Mouse (Mus musculus) MEL (cell line): ENCODE measurements around the gene Cacna1c. TPM values are rescaled to one million over a fixed set of nuclear protein-coding genes. Genes with fewer than 3 reads are reported as not detected.
A peak's percentile ranks its signal among the peaks of the same experiment; 100 is the strongest.

Experiments
- DNase-seq: peaks from one replicate; pipeline ENCODE4 v3.0.0; 2011; ENCODE audit warnings: low read depth, low spot score
- H3K27ac ChIP-seq: 2 replicates; pipeline ENCODE4 v1.5.1; 2012; ENCODE audit warnings: low read depth, mild to moderate bottlenecking, control low read depth, low read length, moderate library complexity; ENCODE audit not compliant: control insufficient read depth
- H3K27me3 ChIP-seq, 2 experiments: fragments of 150-350 bp in 1 of 2; sonication (generic) in 1 of 2; 2 replicates each; pipeline ENCODE4 v1.6.1; 2012; ENCODE audit warnings: low read length in 2 of 2, mild to moderate bottlenecking in 2 of 2, improper control_type of control experiment in 1 of 2, moderate library complexity in 1 of 2; ENCODE audit not compliant: insufficient read depth in 2 of 2, control insufficient read depth in 1 of 2
- H3K36me3 ChIP-seq, 2 experiments: 2 replicates each; pipeline ENCODE4 v1.6.1; 2012 to 2014; ENCODE audit warnings: low read length in 2 of 2, improper control_type of control experiment in 1 of 2, inconsistent platforms in 1 of 2, mild to moderate bottlenecking in 1 of 2; ENCODE audit not compliant: insufficient read depth in 2 of 2, control insufficient read depth in 1 of 2
- H3K4me1 ChIP-seq, 2 experiments: fragments of 150-350 bp in 1 of 2; sonication (generic) in 1 of 2; 2 replicates each; pipeline ENCODE4 v1.6.1; 2012; ENCODE audit warnings: low read length in 2 of 2, improper control_type of control experiment in 1 of 2, mild to moderate bottlenecking in 1 of 2; ENCODE audit not compliant: insufficient read depth in 2 of 2, control insufficient read depth in 1 of 2
- H3K4me3 ChIP-seq, 2 experiments: fragments of 150-350 bp in 1 of 2; sonication (generic) in 1 of 2; 2 replicates each; pipeline ENCODE4 v1.5.1; 2012; ENCODE audit warnings: low read depth in 2 of 2, low read length in 2 of 2, mild to moderate bottlenecking in 2 of 2, moderate library complexity in 2 of 2, control low read depth in 1 of 2, improper control_type of control experiment in 1 of 2; ENCODE audit not compliant: control insufficient read depth in 1 of 2, insufficient read depth in 1 of 2
- H3K79me2 ChIP-seq: 2 replicates; pipeline ENCODE4 v1.6.1; 2012; ENCODE audit warnings: mild to moderate bottlenecking, low read length, moderate library complexity; ENCODE audit not compliant: control insufficient read depth, poor library complexity, insufficient read depth
- H3K9ac ChIP-seq: 2 replicates; pipeline ENCODE4 v1.6.1; 2012; ENCODE audit warnings: low read depth, mild to moderate bottlenecking, control low read depth, low read length, moderate library complexity; ENCODE audit not compliant: control insufficient read depth, poor library complexity, severe bottlenecking
- H3K9me3 ChIP-seq: fragments of 150-350 bp; sonication (generic); replicated peaks from 2 replicates; pipeline ENCODE4 v1.6.1; 2012; ENCODE audit warnings: mild to moderate bottlenecking, low read length, improper control_type of control experiment, moderate library complexity; ENCODE audit not compliant: insufficient read depth
- BHLHE40 ChIP-seq: IDR thresholded peaks from 2 replicates; pipeline ENCODE4 v1.6.1; 2012; ENCODE audit warnings: low read depth, mild to moderate bottlenecking, inconsistent platforms, low read length, improper control_type of control experiment, borderline replicate concordance
- E2F4 ChIP-seq: IDR thresholded peaks from 2 replicates; pipeline ENCODE4 v1.6.1; 2011; ENCODE audit warnings: low read depth, low read length, improper control_type of control experiment, borderline replicate concordance
- ELF1 ChIP-seq: IDR thresholded peaks from 2 replicates; pipeline ENCODE4 v1.6.1; 2014; ENCODE audit warnings: low read depth, mild to moderate bottlenecking, inconsistent platforms, low read length, improper control_type of control experiment, moderate library complexity
- EP300 ChIP-seq, 2 experiments: IDR thresholded peaks; 2 replicates each; pipeline ENCODE4 v1.6.1; 2011; ENCODE audit warnings: improper control_type of control experiment in 2 of 2, low read length in 2 of 2, low read depth in 1 of 2, mild to moderate bottlenecking in 1 of 2
- ETS1 ChIP-seq: IDR thresholded peaks from 2 replicates; pipeline ENCODE4 v1.6.1; 2012; ENCODE audit warnings: low read depth, mild to moderate bottlenecking, inconsistent platforms, low read length, improper control_type of control experiment, moderate library complexity
- GATA1 ChIP-seq: IDR thresholded peaks from 2 replicates; pipeline ENCODE4 v1.6.1; 2011; ENCODE audit warnings: low read depth, low read length, improper control_type of control experiment
- HCFC1 ChIP-seq: IDR thresholded peaks from 2 replicates; pipeline ENCODE4 v1.6.1; 2012; ENCODE audit warnings: low read depth, mild to moderate bottlenecking, inconsistent platforms, low read length, improper control_type of control experiment, moderate library complexity
- JUND ChIP-seq: IDR thresholded peaks from 2 replicates; pipeline ENCODE4 v1.6.1; 2011; ENCODE audit warnings: low read depth, mild to moderate bottlenecking, improper control_type of control experiment, low read length
- KAT2A ChIP-seq: conservative IDR thresholded peaks from 2 replicates; pipeline ENCODE4 v1.6.1; 2012; ENCODE audit warnings: low read depth, low read length, improper control_type of control experiment, inconsistent platforms
- MAFK ChIP-seq: IDR thresholded peaks from 2 replicates; pipeline ENCODE4 v1.6.1; 2011; ENCODE audit warnings: low read depth, mild to moderate bottlenecking, low read length, improper control_type of control experiment, borderline replicate concordance
- MAX ChIP-seq: IDR thresholded peaks from 2 replicates; pipeline ENCODE4 v1.6.1; 2011; ENCODE audit warnings: low read length, improper control_type of control experiment
- MYC ChIP-seq: IDR thresholded peaks from 2 replicates; pipeline ENCODE4 v1.6.1; 2011; ENCODE audit warnings: low read depth, mild to moderate bottlenecking, low read length, improper control_type of control experiment, moderate library complexity
- NRF1 ChIP-seq: IDR thresholded peaks from 2 replicates; pipeline ENCODE4 v1.6.1; 2014; ENCODE audit warnings: low read depth, mild to moderate bottlenecking, inconsistent platforms, low read length, improper control_type of control experiment, moderate library complexity; ENCODE audit not compliant: poor library complexity, insufficient read depth, severe bottlenecking
- POLR2A ChIP-seq, 2 experiments: IDR thresholded peaks; 2 replicates each; pipeline ENCODE4 v1.6.1; 2011 to 2012; ENCODE audit warnings: low read length in 2 of 2, mild to moderate bottlenecking in 2 of 2, control low read depth in 1 of 2, improper control_type of control experiment in 1 of 2, low read depth in 1 of 2, moderate library complexity in 1 of 2; ENCODE audit not compliant: control insufficient read depth in 1 of 2, insufficient read depth in 1 of 2, poor library complexity in 1 of 2
- RAD21 ChIP-seq: IDR thresholded peaks from 2 replicates; pipeline ENCODE4 v1.6.1; 2011; ENCODE audit warnings: mild to moderate bottlenecking, low read depth, low read length, improper control_type of control experiment
- RCOR1 ChIP-seq: IDR thresholded peaks from 2 replicates; pipeline ENCODE4 v1.6.1; 2012; ENCODE audit warnings: low read depth, mild to moderate bottlenecking, inconsistent platforms, low read length, improper control_type of control experiment
- SIN3A ChIP-seq: IDR thresholded peaks from 2 replicates; pipeline ENCODE4 v1.6.1; 2012; ENCODE audit warnings: low read length, improper control_type of control experiment, inconsistent platforms
- TBP ChIP-seq: IDR thresholded peaks from 2 replicates; pipeline ENCODE4 v1.8.0; 2011; ENCODE audit warnings: low read depth, low read length, improper control_type of control experiment
- TCF12 ChIP-seq: IDR thresholded peaks from 2 replicates; pipeline ENCODE4 v1.6.1; 2014; ENCODE audit warnings: low read depth, mild to moderate bottlenecking, inconsistent platforms, low read length, improper control_type of control experiment, moderate library complexity
- UBTF ChIP-seq: IDR thresholded peaks from 2 replicates; pipeline ENCODE4 v1.6.1; 2012; ENCODE audit warnings: low read depth, mild to moderate bottlenecking, inconsistent platforms, low read length, improper control_type of control experiment, moderate library complexity, borderline replicate concordance; ENCODE audit not compliant: insufficient read depth
- USF1 ChIP-seq: IDR thresholded peaks from 2 replicates; pipeline ENCODE4 v1.6.1; 2014; ENCODE audit warnings: low read depth, mild to moderate bottlenecking, inconsistent platforms, low read length, improper control_type of control experiment, moderate library complexity
- USF2 ChIP-seq, 2 experiments: IDR thresholded peaks; 2 replicates each; pipeline ENCODE4 v1.6.1; 2011 to 2012; ENCODE audit warnings: improper control_type of control experiment in 2 of 2, low read length in 2 of 2, borderline replicate concordance in 1 of 2, inconsistent platforms in 1 of 2, low read depth in 1 of 2, mild to moderate bottlenecking in 1 of 2; ENCODE audit not compliant: insufficient read depth in 1 of 2
- ZC3H11A ChIP-seq: IDR thresholded peaks from 2 replicates; pipeline ENCODE4 v1.6.1; 2012; ENCODE audit warnings: low read depth, mild to moderate bottlenecking, inconsistent platforms, low read length, improper control_type of control experiment
- ZNF384 ChIP-seq: IDR thresholded peaks from 2 replicates; pipeline ENCODE4 v1.6.1; 2012; ENCODE audit warnings: low read depth, mild to moderate bottlenecking, inconsistent platforms, low read length, improper control_type of control experiment
- polyA plus RNA-seq, 2 experiments: library from polyadenylated mRNA; stranded (reverse) in 1 of 2; unstranded in 1 of 2; fragments of >175 nt in 1 of 2; fragments of >200 nt in 1 of 2; gene quantifications; 2 replicates each; pipeline versions ENCODE4 v1.2.1 to v1.2.4; 2012; ENCODE audit warnings: low replicate concordance in 2 of 2, low read depth in 1 of 2; ENCODE audit not compliant: insufficient read length in 2 of 2, insufficient read depth in 1 of 2, missing spikeins in 1 of 2
- total RNA-seq: library from RNA; depleted of rRNA; stranded (reverse); fragments of 300-350 nt; gene quantifications from 2 replicates; pipeline ENCODE4 v1.2.3, GENCODE M21; 2012

The Cacna1c gene
- total and polyA plus RNA-seq, 3 experiments, result 3.4 to 4.4 TPM; not detected in 1

DNA sequence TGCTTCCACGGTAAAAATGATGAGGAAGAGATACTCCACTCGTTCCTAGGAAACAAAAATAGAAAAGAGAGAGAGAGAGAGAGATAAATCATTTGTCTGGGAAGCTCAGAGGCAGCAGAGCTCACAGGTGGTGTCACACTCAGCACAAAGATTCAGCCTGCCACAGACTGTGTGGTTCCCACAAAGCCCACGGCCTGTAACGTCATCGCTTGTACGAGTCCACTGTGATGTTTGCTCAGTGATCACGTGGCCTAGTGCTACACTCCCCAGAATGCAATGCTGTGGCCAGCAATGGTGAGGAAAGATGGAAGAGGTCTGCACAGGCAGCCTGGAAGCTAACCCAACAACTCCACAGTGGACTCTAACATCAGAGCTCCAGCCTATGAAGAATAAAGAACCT lies 415.9 kb downstream of the Cacna1c start:
- H3K79me2 ChIP-seq, result no peaks in the 10 kb centered on the region
- H3K4me1 ChIP-seq, result peaks cover 0 to 20% of the 10 kb centered on the region in 2 experiments; a peak in 3 of 4 replicates
- no peak for TF ChIP-seq ZC3H11A
- TF ChIP-seq BHLHE40, result no peak
- no peak for TF ChIP-seq USF1
- TF ChIP-seq ZNF384, result no peak
- TF ChIP-seq NRF1, result no peak
- no peak for TF ChIP-seq MAX
- no peak for TF ChIP-seq POLR2A (IDR thresholded peaks at IDR 0.05; ENCODE audit: control insufficient read depth in 1 of 2, insufficient read depth in 1 of 2, low read depth in 1 of 2, low read length in 2 of 2, poor library complexity in 1 of 2)
- no peak for TF ChIP-seq GATA1
- TF ChIP-seq HCFC1, result no peak
- no peak for TF ChIP-seq UBTF
- no peak for TF ChIP-seq E2F4
- no peak for TF ChIP-seq JUND
- H3K36me3 ChIP-seq, result peaks cover 0 to 9% of the 10 kb centered on the region in 2 experiments; a peak in 2 of 4 replicates
- H3K27me3 ChIP-seq, result no peaks in the 10 kb centered on the region
- no peaks in the 10 kb centered on the region for H3K9me3 ChIP-seq
- no peak for DNase-seq
- H3K4me3 ChIP-seq, result no peak overlapping the region
- no peak overlapping the region for H3K27ac ChIP-seq
- no peak overlapping the region for H3K9ac ChIP-seq

DNA sequence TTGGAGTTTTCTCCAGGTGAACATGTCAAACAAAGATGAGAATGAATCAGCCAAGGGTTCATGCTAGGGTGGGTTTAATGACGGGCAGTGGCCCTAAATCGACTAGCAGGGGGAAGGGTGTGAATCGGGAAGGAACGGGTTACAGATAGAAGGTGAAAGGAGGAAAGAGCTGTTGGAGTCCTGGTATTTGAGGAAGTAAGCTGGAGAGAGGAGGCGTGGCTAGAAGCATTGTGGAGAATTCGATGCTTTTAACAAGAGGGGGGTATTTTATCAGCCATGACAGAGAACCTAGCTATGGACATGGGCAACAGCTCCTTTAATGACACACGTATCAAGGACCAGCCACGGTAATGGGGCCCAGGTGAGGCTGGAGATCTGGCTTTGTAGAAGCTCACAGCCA lies 417.0 kb downstream of the Cacna1c start:
- DNase-seq, result peak; percentile 88
- Histone ChIP-seq H3K27me3 (no peaks in the 10 kb centered on the region), H3K9ac (no peak overlapping the region), H3K27ac (peak overlapping the region; percentile 6; the same call in 1 of the 2 replicates), H3K79me2 (no peaks in the 10 kb centered on the region), H3K9me3 (no peaks in the 10 kb centered on the region), H3K4me1 (peaks cover 0 to 20% of the 10 kb centered on the region in 2 experiments; a peak in 3 of 4 replicates), H3K4me3 (0 out of 4 replicates have a peak overlapping the region, but pooled peaks of 1 of the 2 experiments have one; percentile 8), H3K36me3 (peaks cover 0 to 9% of the 10 kb centered on the region in 2 experiments; a peak in 2 of 4 replicates)
- TF ChIP-seq POLR2A (IDR thresholded peaks at IDR 0.05; ENCODE audit: control insufficient read depth in 1 of 2, insufficient read depth in 1 of 2, low read depth in 1 of 2, low read length in 2 of 2, poor library complexity in 1 of 2), result no peak
- no peak for TF ChIP-seq MAFK
- peak; percentile 48 to 63; a peak in 1 of 4 replicates for TF ChIP-seq EP300 (IDR thresholded peaks at IDR 0.05; ENCODE audit: low read depth in 1 of 2, low read length in 2 of 2)
- peak; percentile 9; the same call in 1 of the 2 replicates for TF ChIP-seq GATA1
- no peak for TF ChIP-seq USF2 (IDR thresholded peaks at IDR 0.05; ENCODE audit: borderline replicate concordance in 1 of 2, insufficient read depth in 1 of 2, low read depth in 1 of 2, low read length in 2 of 2)
- TF ChIP-seq KAT2A, result no peak
- 0 out of 2 replicates have a peak, but pooled peaks have one; percentile 29 for TF ChIP-seq TCF12
- TF ChIP-seq BHLHE40, result 0 out of 2 replicates have a peak, but pooled peaks have one; percentile 9
- TF ChIP-seq ELF1, result peak; percentile 63
- TF ChIP-seq RCOR1, result peak; percentile 56; the same call in 1 of the 2 replicates
- no peak for TF ChIP-seq RAD21
- 0 out of 2 replicates have a peak, but pooled peaks have one; percentile 46 for TF ChIP-seq MYC
- TF ChIP-seq SIN3A, result peak; percentile 42; the same call in 1 of the 2 replicates
- TF ChIP-seq MAX, result 0 out of 2 replicates have a peak, but pooled peaks have one; percentile 47
- no peak for TF ChIP-seq ZC3H11A
- TF ChIP-seq ETS1, result peak; percentile 21; the same call in 1 of the 2 replicates
- peak; percentile 49 for TF ChIP-seq TBP
